ENCODE assay signal across 9 mouse cellular contexts in genomic region chr4:114913594-114913962, GRCm38 (mm10). TPM values are rescaled to one million over a fixed set of nuclear protein-coding genes. Genes with fewer than 3 reads are reported as not detected.
DNase-seq lines count a peak whose midpoint lies in the region; ATAC-seq lines count a peak whose summit lies in the region.
"Had no signal": no experiment of that assay in that cellular context is flagged by ENCODE, and none has a peak within 500 bp of the region (broad histone marks: within the 10 kb centered on the region; RNA-seq: fewer than 3 reads in every experiment).

No protein-coding gene starts in this region.

- H3K9me3 ChIP-seq in hindbrain, embryonic 11.5 days (ENCODE audit: control insufficient read depth, low read length) = no peaks in the 10 kb centered on the region
- H3K9me3 ChIP-seq in limb, embryonic 11.5 days (ENCODE audit: control insufficient read depth, low read length) = no peaks in the 10 kb centered on the region
- no peaks in the 10 kb centered on the region for H3K9me3 ChIP-seq in neural tube, embryonic 12.5 days

- no peak overlapping the region for H3K9ac ChIP-seq in hindbrain, embryonic 11.5 days (ENCODE audit: low read depth, low read length)
- H3K9ac ChIP-seq in limb, embryonic 11.5 days (ENCODE audit: low read length) = no peak overlapping the region
- no peak overlapping the region for H3K9ac ChIP-seq in neural tube, embryonic 12.5 days

- peak; percentile 31 for ATAC-seq in hindbrain, embryonic 11.5 days (ENCODE audit: low FRiP score)
- 0 out of 2 replicates have a peak, but pooled peaks have one; percentile 4 for ATAC-seq in limb, embryonic 11.5 days (ENCODE audit: insufficient number of reproducible peaks, low FRiP score, low TSS enrichment, low read depth)
- ATAC-seq in neural tube, embryonic 12.5 days (ENCODE audit: low FRiP score, low read depth) = peak; percentile 26; the same call in 1 of the 2 replicates
- ATAC-seq in megakaryocyte, adult 5-6 weeks (ENCODE audit: poor library complexity, severe bottlenecking) = no peak

- 5% methylated on average over 13 of the region's 13 CpGs for WGBS in hindbrain, embryonic 11.5 days
- under 1% methylated on average over 13 of the region's 13 CpGs for WGBS in limb, embryonic 11.5 days
- 1% methylated on average over 13 of the region's 13 CpGs for WGBS in neural tube, embryonic 12.5 days

- H3K4me2 ChIP-seq in hindbrain, embryonic 11.5 days (replicated peaks; ENCODE audit: low read depth, low read length) = no peak overlapping the region
- no peak overlapping the region for H3K4me2 ChIP-seq in limb, embryonic 11.5 days (ENCODE audit: low read depth, severe bottlenecking)
- H3K4me2 ChIP-seq in neural tube, embryonic 12.5 days (replicated peaks) = no peak overlapping the region

- no peaks in the 10 kb centered on the region for H3K36me3 ChIP-seq in hindbrain, embryonic 11.5 days (ENCODE audit: control insufficient read depth, insufficient read depth, low read length)
- no peaks in the 10 kb centered on the region for H3K36me3 ChIP-seq in limb, embryonic 11.5 days (ENCODE audit: control insufficient read depth, insufficient read depth, low read length)
- H3K36me3 ChIP-seq in neural tube, embryonic 12.5 days = no peaks in the 10 kb centered on the region

- H3K4me3 ChIP-seq in hindbrain, embryonic 11.5 days (ENCODE audit: low read depth, low read length) = no peak overlapping the region
- H3K4me3 ChIP-seq in limb, embryonic 11.5 days (ENCODE audit: low read depth, low read length) = no peak overlapping the region; the same call in 1 of the 2 replicates
- no peak overlapping the region for H3K4me3 ChIP-seq in neural tube, embryonic 12.5 days

- peak; percentile 62 for DNase-seq in layer of hippocampus, adult 11-12 months (ENCODE audit: low spot score)
- DNase-seq in layer of hippocampus, adult 9-10 months (ENCODE audit: low spot score) = no peak
- DNase-seq in T-cell, adult 2 months (ENCODE audit: low spot score) = peak; percentile 39
- DNase-seq in embryo, embryonic 11.5 days (ENCODE audit: low read depth, low spot score) = peak; percentile 69
- peak; percentile 86 for DNase-seq in hindbrain, embryonic 11.5 days (ENCODE audit: low spot score)
- peak; percentile 86 for DNase-seq in limb, embryonic 11.5 days (ENCODE audit: low spot score)

- no peak overlapping the region for H3K27ac ChIP-seq in hindbrain, embryonic 11.5 days (ENCODE audit: low read depth, low read length)
- H3K27ac ChIP-seq in limb, embryonic 11.5 days (replicated peaks; ENCODE audit: low read depth, low read length) = no peak overlapping the region
- H3K27ac ChIP-seq in neural tube, embryonic 12.5 days = no peak overlapping the region

- peaks cover 83% of the 10 kb centered on the region for H3K27me3 ChIP-seq in hindbrain, embryonic 11.5 days (ENCODE audit: control insufficient read depth, insufficient read depth, low read length)
- peaks cover 91% of the 10 kb centered on the region for H3K27me3 ChIP-seq in limb, embryonic 11.5 days (ENCODE audit: control insufficient read depth, insufficient read depth, low read length)
- peaks cover 86% of the 10 kb centered on the region for H3K27me3 ChIP-seq in neural tube, embryonic 12.5 days (replicated peaks)

- H3K4me1 ChIP-seq in hindbrain, embryonic 11.5 days (replicated peaks; ENCODE audit: control insufficient read depth, insufficient read depth, low read length) = peaks cover 2% of the 10 kb centered on the region
- peaks cover 6% of the 10 kb centered on the region; the same call in 1 of the 2 replicates for H3K4me1 ChIP-seq in limb, embryonic 11.5 days (ENCODE audit: control insufficient read depth, insufficient read depth, low read length)
- peaks cover 7% of the 10 kb centered on the region; the same call in 1 of the 2 replicates for H3K4me1 ChIP-seq in neural tube, embryonic 12.5 days

RNA-seq across cellular contexts. Expression of gene Foxd2, which starts 4.9 kb away (rescaled TPM):
- 0.74 and 0.93 TPM in 2 replicates for polyA plus RNA-seq in hindbrain, embryonic 11.5 days (2014; fragmentation: Nextera tagmentation; extraction: Ambion mirVana)
- 0.20 and 0.67 TPM in 2 replicates for polyA plus RNA-seq in limb, embryonic 11.5 days (2014; fragmentation: Nextera tagmentation; extraction: Ambion mirVana)
- polyA plus RNA-seq in neural tube, embryonic 12.5 days (2016; fragmentation: Nextera tagmentation; extraction: Ambion mirVana) = 2.2 and 2.5 TPM in 2 replicates
- 0.42 and 0.66 TPM in 2 replicates for total RNA-seq in megakaryocyte, adult 5-6 weeks (2015)
- 0.66 and 0.77 TPM in 2 replicates for total RNA-seq in megakaryocyte, adult 5-6 weeks (2017)

RNA-seq across cellular contexts. Expression of gene Foxe3, which starts 12.2 kb away (rescaled TPM):
- not detected in 2 replicates for polyA plus RNA-seq in hindbrain, embryonic 11.5 days (2014; fragmentation: Nextera tagmentation; extraction: Ambion mirVana)
- polyA plus RNA-seq in limb, embryonic 11.5 days (2014; fragmentation: Nextera tagmentation; extraction: Ambion mirVana) = not detected in 2 replicates
- polyA plus RNA-seq in neural tube, embryonic 12.5 days (2016; fragmentation: Nextera tagmentation; extraction: Ambion mirVana) = not detected in 2 replicates
- total RNA-seq in megakaryocyte, adult 5-6 weeks (2015) = not detected in 2 replicates
- total RNA-seq in megakaryocyte, adult 5-6 weeks (2017) = not detected in 2 replicates
- total RNA-seq: layer of hippocampus, postnatal 14 days had no signal
